Mouse (Mus musculus) right cerebral cortex, postnatal 10 days (tissue): ENCODE results near the gene Cetn3.
A peak's percentile ranks its signal among the peaks of the same experiment; 100 is the strongest.

Experiments
- DNase-seq, 2 experiments: peaks; one replicate each; pipeline ENCODE4 v3.0.0; 2021; ENCODE audit warnings: low spot score in 2 of 2

Cetn3 gene

GRCm38 (mm10) chr13:81782971-81783404 lies at the start of gene Cetn3:
Cetn3 (plus strand) TSS chr13:81783077.
- DNase-seq = peak; percentile 97

DNA sequence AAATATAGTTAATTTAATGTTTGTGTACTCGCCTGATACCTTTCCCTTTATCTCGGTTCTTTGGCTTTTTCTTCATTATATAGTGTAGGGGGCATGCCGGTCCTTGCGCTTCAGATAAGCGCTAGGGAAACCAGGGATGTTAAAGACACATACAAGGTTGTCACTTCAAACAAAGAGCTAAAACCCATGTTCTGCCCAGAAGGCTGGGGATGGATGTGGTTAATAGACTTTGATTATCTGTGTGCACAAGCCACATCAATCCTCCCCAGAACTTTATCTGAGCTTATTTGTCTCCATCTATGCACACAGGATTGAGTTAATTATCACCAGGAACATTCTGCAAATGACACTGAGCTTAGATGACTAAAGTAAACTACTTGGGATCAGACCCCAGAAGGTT lies 46.3 kb upstream of the Cetn3 start:
- DNase-seq = no peak

DNA sequence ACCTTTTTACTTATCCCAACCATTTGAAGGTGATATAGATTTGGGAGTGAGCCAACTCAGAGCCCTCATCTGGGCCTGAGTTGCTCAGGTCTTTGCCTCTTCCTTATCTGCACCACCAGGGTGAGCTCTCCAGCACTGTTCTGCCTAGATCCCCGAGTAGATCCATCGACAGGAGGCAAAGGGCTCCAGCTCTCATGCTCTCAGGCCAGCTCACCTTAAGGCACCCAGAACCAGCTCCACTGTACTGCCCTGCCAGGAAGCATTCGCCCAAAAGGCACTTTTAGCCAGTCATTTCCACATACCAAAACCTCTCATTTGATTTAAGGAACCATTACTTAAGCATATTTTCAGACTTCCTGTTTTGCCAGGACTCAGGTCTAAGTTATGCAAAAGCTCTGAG lies 42.0 kb upstream of the Cetn3 start:
- DNase-seq = no peak

GRCm38 (mm10) chr13:81743391-81744091 lies 39.3 kb upstream of the Cetn3 start:
- DNase-seq = no peak

GRCm38 (mm10) chr13:81744092-81744396 lies 38.8 kb upstream of the Cetn3 start:
- no peak for DNase-seq

DNA sequence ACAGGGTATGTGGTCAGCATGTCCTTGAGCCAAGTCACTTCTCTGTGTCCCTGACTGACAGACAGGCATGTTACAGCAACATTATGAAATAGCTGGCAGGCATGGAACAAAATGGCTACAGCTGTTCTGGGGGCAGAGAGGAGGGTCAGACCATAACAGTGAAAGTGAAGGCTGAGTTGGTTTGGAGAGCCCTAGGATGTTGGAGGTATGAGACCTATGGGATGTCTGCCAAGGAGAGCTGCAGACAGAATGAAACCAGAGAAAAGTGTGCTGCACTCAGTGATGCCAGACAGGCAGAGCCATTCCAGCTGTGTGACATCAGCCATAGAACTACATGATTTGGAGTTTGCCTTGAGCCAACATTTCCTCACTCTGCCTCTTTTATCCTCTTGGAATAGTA lies 28.0 kb upstream of the Cetn3 start:
- DNase-seq = no peak

DNA sequence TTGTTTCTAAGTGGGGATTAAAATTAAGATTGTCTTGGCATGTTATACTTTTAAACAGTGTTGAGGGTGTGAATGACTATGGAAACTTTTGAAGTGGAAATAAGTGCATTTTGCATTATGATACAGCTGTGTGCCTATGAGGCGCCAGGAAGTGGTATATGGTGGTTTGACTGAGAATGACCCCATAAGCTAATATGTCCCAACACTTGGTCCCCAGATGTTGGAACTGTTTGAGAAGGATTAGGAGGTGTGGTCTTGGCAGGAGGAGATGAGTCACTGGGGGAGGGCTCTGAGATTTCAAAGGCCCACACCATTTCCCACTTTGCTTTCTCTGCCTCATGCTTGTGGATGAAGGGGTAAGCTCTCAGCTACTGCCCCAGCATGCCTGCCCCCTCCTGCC lies 27.6 kb upstream of the Cetn3 start:
- DNase-seq = no peak

- DNase-seq = no peak
These were observed 25.7 kb upstream of the Cetn3 start for GRCm38 (mm10) chr13:81757058-81757660.

GRCm38 (mm10) chr13:81760379-81760778 lies 22.5 kb upstream of the Cetn3 start:
- DNase-seq = peak in 1 of 2 experiments; percentile 64

GRCm38 (mm10) chr13:81761566-81762186 lies 21.2 kb upstream of the Cetn3 start:
- DNase-seq = peak; percentile 64 to 71

DNA sequence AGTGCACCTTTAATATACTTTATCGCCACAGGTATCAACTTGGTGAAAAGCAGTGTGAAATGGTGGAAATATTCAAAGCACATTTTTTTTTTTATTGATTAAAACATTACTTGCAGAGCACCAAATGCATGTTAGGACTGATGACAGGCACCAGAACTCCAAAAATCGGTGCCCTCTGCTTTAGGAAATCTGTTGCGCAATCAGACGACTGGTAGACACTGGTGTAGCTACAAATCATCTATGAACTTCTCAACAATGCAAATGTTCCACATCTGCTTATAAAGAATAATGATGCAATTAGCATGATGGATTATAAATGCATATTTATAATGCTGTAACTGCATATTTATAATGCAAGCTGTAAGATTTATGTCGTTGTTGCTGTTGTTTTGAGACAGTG lies 18.7 kb upstream of the Cetn3 start:
- DNase-seq = no peak

DNA sequence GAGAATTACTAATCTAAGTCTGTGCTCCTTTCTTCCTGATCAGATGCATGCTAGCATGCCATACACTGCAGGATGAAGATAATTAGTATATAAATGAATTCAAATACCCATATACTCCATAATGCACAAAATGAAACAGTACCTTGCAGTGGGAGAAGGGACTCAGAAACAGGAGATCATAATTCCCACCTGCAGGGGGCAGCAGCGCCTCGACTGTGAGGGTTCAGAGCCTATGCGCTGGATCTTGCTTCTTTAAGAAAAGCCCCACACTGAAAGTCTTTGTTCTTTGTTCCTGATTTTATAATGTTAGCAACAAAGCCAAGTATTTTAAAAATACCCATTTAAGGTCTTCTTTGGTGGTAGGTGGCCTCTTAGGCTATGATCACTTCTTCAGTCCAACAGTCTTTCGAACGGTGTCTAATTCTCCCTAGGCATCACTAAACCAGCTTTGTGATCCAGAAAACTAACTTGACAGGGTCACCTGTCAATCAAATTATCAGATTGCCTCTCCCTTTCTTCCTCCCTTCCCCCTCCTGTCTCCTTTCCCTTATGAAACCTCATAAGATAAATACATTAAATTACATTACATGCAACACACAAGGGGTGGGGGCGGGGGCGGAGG lies 15.7 kb upstream of the Cetn3 start:
- DNase-seq = peak; percentile 90 to 94

GRCm38 (mm10) chr13:81776217-81776616 lies 6.7 kb upstream of the Cetn3 start:
- no peak for DNase-seq

DNA sequence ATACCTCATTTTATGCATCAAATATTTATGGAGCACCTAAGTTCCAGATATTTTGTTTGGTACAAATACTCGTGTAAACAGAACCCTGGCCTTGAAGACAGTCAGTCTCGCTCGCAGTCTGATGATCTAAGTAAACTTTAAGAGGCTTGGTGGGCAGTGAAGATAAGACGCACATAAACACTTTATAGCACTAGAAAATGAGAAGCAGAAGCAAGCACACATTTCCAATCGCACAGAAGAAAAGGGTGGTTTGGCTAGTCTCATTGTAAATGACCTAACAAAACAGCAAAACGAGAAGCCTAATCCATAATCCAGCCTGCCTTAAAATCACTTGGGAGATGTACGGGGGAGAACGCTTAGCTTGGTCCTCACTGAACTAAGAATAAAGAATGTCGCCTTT lies 402 bp upstream of the Cetn3 start:
- no peak for DNase-seq

DNA sequence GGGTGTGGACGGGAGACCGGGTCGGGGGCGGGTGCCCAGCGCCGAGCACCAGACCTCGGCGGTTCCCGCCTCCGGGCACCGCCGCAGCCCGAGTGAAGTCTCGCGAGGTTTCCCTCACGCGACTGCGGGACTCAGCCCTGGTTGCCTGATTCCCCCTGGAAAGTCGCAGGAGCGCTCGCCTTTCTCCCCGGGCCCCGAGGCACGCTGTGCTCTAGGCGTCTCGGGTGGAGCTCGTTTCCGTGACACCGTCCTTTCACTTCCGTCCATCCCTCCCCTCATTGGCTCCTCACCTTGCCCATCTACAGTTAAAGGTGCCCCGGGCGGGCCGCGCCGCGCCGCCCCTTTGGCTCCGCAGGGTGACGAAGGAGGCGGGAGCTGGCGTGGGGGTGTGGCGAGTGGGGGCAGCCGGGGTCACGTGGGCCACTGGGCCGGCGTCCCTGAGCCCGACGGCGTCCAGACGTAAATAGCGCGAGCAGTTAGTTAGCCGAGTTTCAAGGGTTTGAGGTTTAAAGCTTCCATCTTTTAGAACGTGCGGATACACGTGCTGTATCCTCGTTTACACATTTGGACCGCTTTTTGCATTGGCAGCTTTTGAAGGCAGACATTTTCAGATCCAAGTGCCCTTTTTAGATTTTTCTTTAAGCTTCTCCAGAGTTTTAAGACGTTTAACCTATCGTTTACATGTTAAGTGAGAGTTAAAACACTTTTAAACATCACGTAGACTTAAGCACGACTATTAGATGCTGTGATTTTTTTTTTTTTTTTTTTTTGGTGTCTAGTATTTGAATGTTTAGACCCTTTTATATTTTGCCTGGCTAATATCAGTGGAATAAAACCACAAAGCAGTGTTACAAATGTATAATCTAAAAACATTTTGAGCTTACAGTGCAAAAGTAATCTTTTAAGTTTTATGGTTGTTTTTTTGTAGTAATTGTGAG lies 797 bp downstream of the Cetn3 start:
- peak; percentile 97 to 98 for DNase-seq

DNA sequence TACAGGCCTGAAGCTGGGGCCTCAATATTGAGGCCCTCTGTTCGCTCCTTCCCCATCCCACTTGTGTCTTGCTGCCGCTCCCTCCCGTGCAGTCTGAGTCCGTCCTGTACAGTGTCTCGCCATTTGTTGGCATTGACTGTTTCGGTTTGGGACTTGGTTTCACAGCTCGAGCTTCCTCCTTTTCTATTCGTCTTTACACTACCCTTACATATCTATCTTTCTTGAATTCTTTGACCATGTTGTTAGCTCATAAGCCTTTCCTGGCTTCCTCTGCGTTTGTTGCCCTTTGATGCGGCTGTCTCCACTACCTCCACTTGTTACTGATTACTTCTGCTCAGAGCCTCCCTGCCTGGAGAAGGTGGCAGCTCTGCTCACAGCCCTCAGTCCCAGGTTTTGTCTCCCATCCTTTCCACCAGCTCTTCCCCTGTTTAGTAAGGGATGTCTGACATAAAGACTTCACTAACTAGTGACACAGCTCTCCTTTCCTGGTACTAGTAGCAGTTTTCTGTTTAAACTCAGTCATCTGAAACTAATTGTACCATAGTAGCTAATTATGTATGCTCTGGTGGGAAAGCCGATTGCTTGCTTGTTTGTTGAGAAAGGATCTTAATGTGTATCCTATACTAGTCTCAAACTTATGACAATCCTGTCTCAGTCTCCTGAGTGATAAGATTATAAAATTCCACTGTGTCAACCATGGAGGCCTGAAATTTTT lies 3.0 kb downstream of the Cetn3 start:
- DNase-seq = no peak

- no peak for DNase-seq
These were observed 7.3 kb downstream of the Cetn3 start for GRCm38 (mm10) chr13:81790160-81790559.

DNA sequence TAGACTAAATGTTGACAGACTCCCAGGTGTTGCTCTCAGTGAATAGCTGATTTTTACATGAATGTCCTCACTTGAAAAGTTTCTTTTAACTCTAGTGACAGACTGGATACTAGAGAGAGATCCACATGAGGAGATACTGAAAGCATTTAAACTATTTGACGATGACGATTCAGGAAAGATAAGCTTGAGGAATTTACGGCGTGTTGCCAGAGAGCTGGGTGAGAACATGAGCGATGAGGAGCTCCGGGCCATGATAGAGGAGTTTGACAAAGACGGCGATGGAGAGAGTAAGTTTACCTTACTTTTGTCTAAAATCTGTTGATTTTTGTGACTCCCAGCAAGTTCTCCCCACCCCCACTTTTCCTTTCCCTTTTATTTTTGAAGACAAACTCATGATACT lies 9.0 kb downstream of the Cetn3 start:
- DNase-seq = no peak

DNA sequence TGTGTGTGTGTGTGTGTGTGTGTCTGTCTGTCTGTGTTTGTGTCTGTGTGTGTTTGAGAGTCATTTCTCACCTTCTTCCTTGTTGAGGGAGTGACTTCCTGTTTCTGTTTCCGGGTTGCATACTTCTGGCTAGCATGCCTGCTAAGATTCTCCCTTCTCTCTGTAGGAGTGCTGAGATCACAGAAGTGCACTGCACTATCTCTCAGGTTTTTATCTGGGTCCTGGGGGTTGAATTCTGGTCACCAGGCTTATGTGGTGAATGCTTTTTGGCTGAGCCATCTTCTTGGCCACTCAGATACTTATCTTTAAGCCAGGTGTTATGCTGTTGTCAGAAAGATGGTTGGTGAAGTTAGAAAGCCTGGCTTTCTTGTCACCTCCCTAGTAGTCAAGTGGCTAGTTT lies 11.0 kb downstream of the Cetn3 start:
- no peak for DNase-seq

DNA sequence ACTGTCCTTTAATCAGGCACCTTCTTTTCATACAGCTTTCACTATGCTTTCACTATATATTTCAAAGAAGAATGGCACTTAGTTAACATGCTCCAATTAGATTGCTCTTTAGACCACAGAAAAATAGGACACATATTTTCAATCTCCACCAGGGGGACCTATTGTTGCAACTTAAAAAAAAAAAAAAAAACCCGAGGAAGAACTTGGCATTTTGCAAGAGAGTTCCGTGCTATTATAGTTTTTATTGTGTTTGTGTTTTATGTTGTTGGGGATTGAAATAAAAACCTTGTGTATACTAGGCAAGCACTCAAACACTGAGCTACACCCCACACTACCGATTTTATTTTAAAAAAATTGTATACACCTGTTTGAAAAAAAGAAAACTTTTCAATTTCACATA lies 18.2 kb downstream of the Cetn3 start:
- DNase-seq = no peak

DNA sequence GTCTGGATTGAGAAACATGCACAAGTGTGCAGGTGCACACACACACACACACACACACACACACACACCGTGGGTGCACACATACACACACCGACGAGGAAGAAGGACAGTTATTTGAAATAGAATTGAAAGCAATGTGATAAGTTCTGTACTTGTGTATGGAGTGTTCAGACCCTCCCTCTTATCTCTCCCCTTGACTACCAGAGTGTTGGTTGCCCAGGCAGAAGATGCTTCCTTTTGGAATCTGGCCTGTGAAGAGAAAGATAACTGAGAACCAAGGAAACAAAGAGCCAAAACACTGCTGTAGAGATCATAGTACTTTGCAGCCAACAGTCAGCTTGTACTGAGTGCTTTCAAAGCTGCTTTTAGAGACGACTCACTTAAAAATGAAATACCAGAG lies 20.8 kb downstream of the Cetn3 start:
- DNase-seq = no peak
